Mouse (Mus musculus) hindbrain, embryonic 16.5 days (tissue): Measurements from ENCODE around the gene Fhod1. TPM values are rescaled to one million over a fixed set of nuclear protein-coding genes. Genes with fewer than 3 reads are reported as not detected.
"Not testable (repeated sequence)": the region's sequence is repeated elsewhere in the genome, so short reads cannot be mapped to it uniquely, and the experiment has no call there.

Source experiments
- ATAC-seq: fragments of 200-750 bp; cut with Nextera tagmentation; 2 replicates; pipeline ENCODE4 v1.8.0; 2017; ENCODE audit warnings: moderate TSS enrichment, moderate library complexity
- H3K27ac ChIP-seq: fragments of 300-500 bp; sonication (generic); 2 replicates; pipeline ENCODE4 v1.5.1; 2014; ENCODE audit warnings: low read depth, mild to moderate bottlenecking, control low read depth, low read length, moderate library complexity
- H3K27me3 ChIP-seq: fragments of 300-500 bp; sonication (generic); replicated peaks from 2 replicates; pipeline ENCODE4 v1.6.1; 2014; ENCODE audit warnings: low read length; ENCODE audit not compliant: control insufficient read depth, insufficient read depth
- H3K36me3 ChIP-seq: fragments of 300-500 bp; sonication (generic); 2 replicates; pipeline ENCODE4 v1.6.1; 2014; ENCODE audit warnings: mild to moderate bottlenecking, low read length, moderate library complexity, mixed read lengths; ENCODE audit not compliant: control insufficient read depth, insufficient read depth
- H3K4me1 ChIP-seq: fragments of 300-500 bp; sonication (generic); 2 replicates; pipeline ENCODE4 v1.6.1; 2014; ENCODE audit warnings: low read depth, low read length; ENCODE audit not compliant: control insufficient read depth, insufficient read depth
- H3K4me2 ChIP-seq: fragments of 300-500 bp; sonication (generic); 2 replicates; pipeline ENCODE4 v1.6.1; 2014; ENCODE audit warnings: mild to moderate bottlenecking, low read length, control low read depth, moderate library complexity
- H3K4me3 ChIP-seq: fragments of 300-500 bp; sonication (generic); 2 replicates; pipeline ENCODE4 v1.5.1; 2014; ENCODE audit warnings: mild to moderate bottlenecking, low read length, control low read depth, moderate library complexity
- H3K9ac ChIP-seq: fragments of 300-500 bp; sonication (generic); 2 replicates; pipeline ENCODE4 v1.6.1; 2014; ENCODE audit warnings: low read depth, mild to moderate bottlenecking, control low read depth, low read length, moderate library complexity
- H3K9me3 ChIP-seq: fragments of 300-500 bp; sonication (generic); 2 replicates; pipeline ENCODE4 v1.6.1; 2014; ENCODE audit warnings: mild to moderate bottlenecking, low read length, moderate library complexity; ENCODE audit not compliant: control insufficient read depth
- WGBS: fragments of 180-500 bp; shearing (Covaris S2); extraction: QIAGEN DNeasy Blood & Tissue Kit; methylation state at CpG from one replicate; pipeline ENCODE4 v1.1.7; 2014; 5-methylcytosine and 5-hydroxymethylcytosine counted together
- polyA plus RNA-seq: library from polyadenylated mRNA; unstranded; fragments of >200 nt; fragmentation: Nextera tagmentation; extraction: Ambion mirVana; gene quantifications from 2 replicates; pipeline ENCODE4 v1.2.1, GENCODE M21; 2015

Gene Fhod1
- polyA plus RNA-seq, 1 experiment from 2014 or later, result 0.93 TPM

DNA sequence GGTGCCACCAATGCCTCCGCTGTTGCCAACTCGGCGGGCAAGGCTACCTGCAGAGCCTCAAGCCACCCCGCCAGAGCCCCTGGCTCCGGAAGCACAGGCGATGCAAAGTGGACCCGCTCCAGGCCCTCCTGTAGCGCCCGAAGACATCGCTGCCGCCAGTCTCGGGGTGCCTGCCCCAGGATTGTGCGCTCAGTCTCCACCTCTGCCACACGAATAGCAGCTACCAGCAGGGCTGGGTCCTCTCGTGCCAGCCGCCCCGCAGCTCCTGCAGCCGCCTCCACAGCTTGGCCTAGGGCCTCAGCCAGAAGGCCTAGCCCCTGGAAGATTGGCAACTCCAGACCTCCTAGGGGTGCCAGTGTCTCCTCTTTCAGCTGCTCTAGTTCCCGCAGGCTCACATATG lies 54.3 kb downstream of the Fhod1 start:
- WGBS, result 59% methylated on average over 18 of the region's 19 CpGs
- H3K27me3 ChIP-seq, result no peaks in the 10 kb centered on the region
- peaks cover 20% of the 10 kb centered on the region for H3K4me1 ChIP-seq
- no peak overlapping the region for H3K4me2 ChIP-seq
- H3K9me3 ChIP-seq, result no peaks in the 10 kb centered on the region
- no peak overlapping the region for H3K9ac ChIP-seq
- H3K27ac ChIP-seq, result no peak overlapping the region
- ATAC-seq, result no peak
- H3K4me3 ChIP-seq, result no peak overlapping the region
- no peaks in the 10 kb centered on the region for H3K36me3 ChIP-seq

DNA sequence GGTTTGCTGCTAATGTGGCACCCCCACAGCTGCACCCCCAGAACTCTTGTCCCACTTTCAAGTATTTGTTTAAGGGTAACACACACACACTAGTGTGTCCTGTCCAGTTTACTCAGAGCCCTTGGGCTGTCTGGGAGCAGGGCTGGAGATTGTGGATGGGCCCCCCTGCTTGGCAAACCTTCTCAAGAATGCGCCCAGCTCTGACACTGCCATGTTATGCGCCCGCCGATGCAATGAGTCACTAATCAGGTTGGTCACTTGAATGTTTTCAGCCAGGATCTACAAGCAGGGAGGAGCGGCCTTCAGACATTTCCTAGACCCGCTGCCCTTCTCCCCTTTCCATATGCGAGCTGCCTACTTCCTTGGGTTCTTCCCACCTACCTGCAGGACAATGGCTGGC lies 55.3 kb downstream of the Fhod1 start:
- H3K36me3 ChIP-seq, result no peaks in the 10 kb centered on the region
- no peak overlapping the region for H3K9ac ChIP-seq
- ATAC-seq, result no peak
- WGBS, result 81% methylated on average over 7 of the region's 7 CpGs
- H3K27ac ChIP-seq, result no peak overlapping the region
- H3K4me2 ChIP-seq, result no peak overlapping the region
- H3K27me3 ChIP-seq, result no peaks in the 10 kb centered on the region
- H3K9me3 ChIP-seq, result no peaks in the 10 kb centered on the region
- peaks cover 18% of the 10 kb centered on the region for H3K4me1 ChIP-seq
- no peak overlapping the region for H3K4me3 ChIP-seq

GRCm38 (mm10) chr8:105291802-105292201 lies 56.0 kb downstream of the Fhod1 start:
- H3K9ac ChIP-seq, H3K36me3 ChIP-seq, H3K9me3 ChIP-seq, ATAC-seq, H3K27me3 ChIP-seq, H3K27ac ChIP-seq, H3K4me3 ChIP-seq, H3K4me2 ChIP-seq: not testable (repeated sequence)
- WGBS, result 73% methylated on average over 3 of the region's 3 CpGs
- peaks cover 22% of the 10 kb centered on the region for H3K4me1 ChIP-seq

DNA sequence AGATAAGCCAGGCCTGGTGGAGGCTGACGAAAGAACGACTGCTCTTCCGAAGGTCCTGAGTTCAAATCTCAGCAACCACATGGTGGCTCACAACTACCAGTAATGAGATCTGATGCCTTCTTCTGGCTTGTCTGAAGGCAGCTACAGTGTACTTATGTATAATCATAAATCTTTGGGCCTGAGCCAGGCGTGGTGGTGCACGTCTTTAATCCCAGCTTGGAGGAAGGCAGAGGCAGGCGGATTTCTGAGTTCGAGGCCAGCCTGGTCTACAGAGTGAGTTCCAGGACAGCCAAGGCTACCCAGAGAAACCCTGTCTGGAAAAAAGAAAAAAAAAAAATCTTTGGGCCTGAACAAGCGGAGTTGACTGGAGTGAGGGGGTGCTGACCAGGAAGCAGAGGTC lies 56.4 kb downstream of the Fhod1 start:
- H3K36me3 ChIP-seq, ATAC-seq: not testable (repeated sequence)

GRCm38 (mm10) chr8:105290554-105291314 lies 57.0 kb downstream of the Fhod1 start:
- H3K9me3 ChIP-seq, result no peaks in the 10 kb centered on the region
- no peak for ATAC-seq
- H3K36me3 ChIP-seq, result no peaks in the 10 kb centered on the region
- peak overlapping the region; percentile 74 for H3K4me2 ChIP-seq
- 6% methylated on average over 31 of the region's 31 CpGs for WGBS
- peaks cover 32% of the 10 kb centered on the region for H3K4me1 ChIP-seq
- peak overlapping the region; percentile 49 for H3K4me3 ChIP-seq
- H3K9ac ChIP-seq, result peak overlapping the region; percentile 39; the same call in 1 of the 2 replicates
- H3K27me3 ChIP-seq, result no peaks in the 10 kb centered on the region
- H3K27ac ChIP-seq, result no peak overlapping the region

More for the DNA sequence above, 56.4 kb downstream of the Fhod1 start:
- not testable (repeated sequence) for H3K9ac ChIP-seq, H3K4me2 ChIP-seq, H3K9me3 ChIP-seq, H3K27me3 ChIP-seq, H3K4me3 ChIP-seq, H3K27ac ChIP-seq
- WGBS, result 89% methylated on average over 8 of the region's 8 CpGs
- H3K4me1 ChIP-seq, result peaks cover 26% of the 10 kb centered on the region

DNA sequence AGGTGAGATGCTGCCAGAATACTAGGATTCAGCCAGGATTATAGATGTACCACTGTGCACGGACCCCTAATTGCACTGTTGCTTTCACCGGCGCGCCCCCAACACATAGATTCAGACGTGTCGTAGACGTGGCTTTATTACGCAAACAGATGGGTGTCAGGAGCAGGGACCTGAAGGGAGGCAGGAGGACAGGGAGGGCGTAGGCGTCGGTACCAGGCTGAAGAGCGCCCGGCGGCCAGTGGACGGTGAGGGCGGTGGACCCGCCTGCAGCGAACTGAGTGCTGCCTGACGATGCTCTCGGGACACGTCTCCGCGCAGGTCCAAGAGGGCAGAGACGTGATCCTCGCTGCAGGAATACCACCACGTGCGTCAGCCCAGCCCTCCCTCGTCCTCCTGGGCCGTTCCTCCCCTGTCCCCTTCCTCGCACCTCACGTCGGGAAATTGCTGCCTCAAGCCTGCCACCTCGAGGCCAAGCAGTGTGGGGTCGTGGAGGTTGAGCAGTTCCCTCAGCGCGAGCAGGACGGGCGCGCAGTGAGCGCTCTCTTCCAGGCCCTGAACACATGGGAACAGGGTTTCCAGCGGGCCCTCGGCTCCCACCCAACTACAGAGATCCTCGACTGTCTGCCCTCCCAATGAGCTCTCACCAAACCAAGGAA lies 57.8 kb downstream of the Fhod1 start, which contains the start of gene 4931428F04Rik:
TSS of gene 4931428F04Rik (minus strand) at position 60 of the 656 bp plus-strand sequence.
- H3K36me3 ChIP-seq, result 0 out of 2 replicates have a peak, but pooled peaks cover 3% of the 10 kb centered on the region
- H3K27me3 ChIP-seq, result no peaks in the 10 kb centered on the region
- H3K4me1 ChIP-seq, result peaks cover 37% of the 10 kb centered on the region
- ATAC-seq, result peak; percentile 10
- H3K4me3 ChIP-seq, result peak within 1 kb of the TSS; percentile 49
- peak within 1 kb of the TSS; percentile 63 for H3K9ac ChIP-seq
- 3% methylated on average over 43 of the region's 43 CpGs for WGBS
- peak within 1 kb of the TSS; percentile 74 for H3K4me2 ChIP-seq
- H3K9me3 ChIP-seq, result no peaks in the 10 kb centered on the region
- H3K27ac ChIP-seq, result peak within 1 kb of the TSS; percentile 88

GRCm38 (mm10) chr8:105288958-105289732 lies 58.6 kb downstream of the Fhod1 start:
- ATAC-seq, result peak; percentile 91
- Histone ChIP-seq H3K4me2 (peak overlapping the region; percentile 74), H3K27me3 (no peaks in the 10 kb centered on the region), H3K4me1 (peaks cover 37% of the 10 kb centered on the region), H3K4me3 (peak overlapping the region; percentile 49), H3K36me3 (peaks cover 3% of the 10 kb centered on the region; the same call in 1 of the 2 replicates), H3K27ac (peak overlapping the region; percentile 88), H3K9me3 (no peaks in the 10 kb centered on the region), H3K9ac (peak overlapping the region; percentile 63)
- under 1% methylated on average over 53 of the region's 53 CpGs for WGBS

DNA sequence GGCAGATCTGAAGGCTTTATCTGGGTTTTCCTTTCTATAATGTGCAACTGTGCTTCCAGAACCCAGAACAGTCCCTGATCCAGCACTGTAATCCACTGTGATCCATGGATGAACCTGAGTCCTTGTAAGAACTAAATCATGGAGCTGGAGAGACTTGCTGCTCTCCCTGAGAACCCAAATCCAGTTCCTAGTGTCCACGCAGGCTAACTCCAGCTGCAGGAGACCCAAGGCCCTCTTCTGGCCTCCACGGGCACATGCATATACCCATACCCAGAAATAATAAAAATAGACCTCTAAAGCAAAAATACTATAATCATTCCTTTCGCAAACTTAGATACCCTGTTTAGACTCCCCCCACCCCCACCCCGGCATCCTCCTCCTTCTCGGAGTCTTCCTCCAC lies 59.5 kb downstream of the Fhod1 start:
- Histone ChIP-seq H3K27me3 (no peaks in the 10 kb centered on the region), H3K9ac (peak overlapping the region; percentile 63; the same call in 1 of the 2 replicates), H3K4me3 (peak overlapping the region; percentile 49), H3K4me1 (peaks cover 37% of the 10 kb centered on the region), H3K4me2 (peak overlapping the region; percentile 74), H3K36me3 (peaks cover 3% of the 10 kb centered on the region; the same call in 1 of the 2 replicates), H3K27ac (no peak overlapping the region; the same call in 1 of the 2 replicates), H3K9me3 (no peaks in the 10 kb centered on the region)
- no peak for ATAC-seq
- WGBS, result 76% methylated on average over 5 of the region's 5 CpGs
